Mouse (Mus musculus) neural tube, embryonic 11.5 days (tissue): ENCODE measurements around the gene Cachd1. TPM values are rescaled to one million over a fixed set of nuclear protein-coding genes. Genes with fewer than 3 reads are reported as not detected.

Source experiments
- ATAC-seq: fragments of 200-750 bp; cut with Nextera tagmentation; 2 replicates; pipeline ENCODE4 v1.8.0; 2017; ENCODE audit warnings: moderate number of reproducible peaks, mild to moderate bottlenecking, moderate TSS enrichment, moderate library complexity; ENCODE audit not compliant: insufficient read depth, low FRiP score, low TSS enrichment
- DNase-seq: peaks from one replicate; pipeline ENCODE4 v3.0.0-alpha.2; 2015; ENCODE audit warnings: low spot score
- H3K27ac ChIP-seq: fragments of 300-500 bp; sonication (generic); 2 replicates; pipeline ENCODE4 v1.5.1; 2014; ENCODE audit warnings: low read depth, mild to moderate bottlenecking, low read length
- H3K27me3 ChIP-seq: fragments of 300-500 bp; sonication (generic); 2 replicates; pipeline ENCODE4 v1.6.1; 2014; ENCODE audit warnings: mild to moderate bottlenecking, low read length, mixed read lengths; ENCODE audit not compliant: control insufficient read depth, insufficient read depth
- H3K36me3 ChIP-seq: fragments of 300-500 bp; sonication (generic); 2 replicates; pipeline ENCODE4 v1.6.1; 2014; ENCODE audit warnings: mild to moderate bottlenecking, low read length, moderate library complexity, mixed read lengths; ENCODE audit not compliant: control insufficient read depth, insufficient read depth
- H3K4me1 ChIP-seq: fragments of 300-500 bp; sonication (generic); 2 replicates; pipeline ENCODE4 v1.6.1; 2014; ENCODE audit warnings: low read length, mixed read lengths; ENCODE audit not compliant: control insufficient read depth, insufficient read depth
- H3K4me2 ChIP-seq: fragments of 300-500 bp; sonication (generic); 2 replicates; pipeline ENCODE4 v1.6.1; 2014; ENCODE audit warnings: low read depth, mild to moderate bottlenecking, moderate library complexity
- H3K4me3 ChIP-seq: fragments of 300-500 bp; sonication (generic); 2 replicates; pipeline ENCODE4 v1.5.1; 2014; ENCODE audit warnings: low read depth, low read length
- H3K9ac ChIP-seq: fragments of 300-500 bp; sonication (generic); 2 replicates; pipeline ENCODE4 v1.6.1; 2014; ENCODE audit warnings: mild to moderate bottlenecking, low read length
- H3K9me3 ChIP-seq: fragments of 300-500 bp; sonication (generic); 2 replicates; pipeline ENCODE4 v1.6.1; 2016; ENCODE audit warnings: low read length; ENCODE audit not compliant: control insufficient read depth
- WGBS: fragments of 180-500 bp; shearing (Covaris S2); extraction: QIAGEN DNeasy Blood & Tissue Kit; methylation state at CpG from one replicate; pipeline ENCODE4 v1.1.7; 2014; 5-methylcytosine and 5-hydroxymethylcytosine counted together
- polyA plus RNA-seq: library from polyadenylated mRNA; unstranded; fragments of >200 nt; fragmentation: Nextera tagmentation; extraction: Ambion mirVana; gene quantifications from 2 replicates; pipeline ENCODE4 v1.2.1, GENCODE M21; 2014

The Cachd1 gene
- polyA plus RNA-seq, 1 experiment from 2014 or later = 32.6 TPM

GRCm38 (mm10) chr4:100963796-100964195 lies 187.3 kb downstream of the Cachd1 start:
- DNase-seq = no peak
- 92% methylated on average over 8 of the region's 8 CpGs for WGBS
- Histone ChIP-seq H3K9me3 (no peaks in the 10 kb centered on the region), H3K36me3 (peaks cover 11% of the 10 kb centered on the region), H3K4me3 (no peak overlapping the region), H3K4me2 (no peak overlapping the region), H3K4me1 (no peaks in the 10 kb centered on the region), H3K9ac (no peak overlapping the region), H3K27me3 (no peaks in the 10 kb centered on the region), H3K27ac (no peak overlapping the region)
- ATAC-seq = no peak

- Histone ChIP-seq H3K4me2 (no peak overlapping the region), H3K27me3 (no peaks in the 10 kb centered on the region), H3K36me3 (peaks cover 5% of the 10 kb centered on the region), H3K9ac (no peak overlapping the region), H3K27ac (no peak overlapping the region), H3K4me3 (no peak overlapping the region), H3K4me1 (no peaks in the 10 kb centered on the region), H3K9me3 (no peaks in the 10 kb centered on the region)
- ATAC-seq (no peak), DNase-seq (no peak)
- WGBS = 87% methylated on average over 19 of the region's 19 CpGs
Measured at GRCm38 (mm10) chr4:100967703-100968392, 191.4 kb downstream of the Cachd1 start.

GRCm38 (mm10) chr4:100973641-100974454 lies 197.4 kb downstream of the Cachd1 start:
- WGBS = 45% methylated on average over 16 of the region's 16 CpGs

GRCm38 (mm10) chr4:100974455-100975035 lies 198.1 kb downstream of the Cachd1 start:
- H3K4me3 ChIP-seq = no peak overlapping the region
- H3K9me3 ChIP-seq = no peaks in the 10 kb centered on the region
- H3K4me2 ChIP-seq = no peak overlapping the region
- peaks cover 5% of the 10 kb centered on the region for H3K36me3 ChIP-seq
- H3K27me3 ChIP-seq = no peaks in the 10 kb centered on the region
- DNase-seq (peak; percentile 84), ATAC-seq (peak; percentile 87)
- 39% methylated on average over 14 of the region's 14 CpGs for WGBS
- no peaks in the 10 kb centered on the region for H3K4me1 ChIP-seq
- 0 out of 2 replicates have a peak overlapping the region, but pooled peaks have one; percentile 1 for H3K9ac ChIP-seq
- peak overlapping the region; percentile 84 for H3K27ac ChIP-seq

More at GRCm38 (mm10) chr4:100973641-100974454, 197.4 kb downstream of the Cachd1 start:
- no peak overlapping the region for H3K4me3 ChIP-seq
- peak overlapping the region; percentile 84 for H3K27ac ChIP-seq
- H3K36me3 ChIP-seq = peaks cover 5% of the 10 kb centered on the region
- no peaks in the 10 kb centered on the region for H3K9me3 ChIP-seq
- DNase-seq (peak; percentile 81), ATAC-seq (peak; percentile 91)
- no peak overlapping the region for H3K4me2 ChIP-seq
- H3K27me3 ChIP-seq = no peaks in the 10 kb centered on the region
- 0 out of 2 replicates have a peak overlapping the region, but pooled peaks have one; percentile 5 for H3K9ac ChIP-seq
- H3K4me1 ChIP-seq = no peaks in the 10 kb centered on the region

GRCm38 (mm10) chr4:100977522-100977921 lies 201.0 kb downstream of the Cachd1 start:
- Histone ChIP-seq H3K4me3 (no peak overlapping the region), H3K4me1 (no peaks in the 10 kb centered on the region), H3K36me3 (peaks cover 2% of the 10 kb centered on the region; the same call in 1 of the 2 replicates), H3K27me3 (no peaks in the 10 kb centered on the region), H3K9ac (no peak overlapping the region), H3K4me2 (no peak overlapping the region), H3K9me3 (no peaks in the 10 kb centered on the region), H3K27ac (no peak overlapping the region)
- 90% methylated on average over 7 of the region's 7 CpGs for WGBS
- ATAC-seq = no peak
- no peak for DNase-seq

GRCm38 (mm10) chr4:100987187-100987586 lies 210.7 kb downstream of the Cachd1 start:
- 97% methylated on average over 1 of the region's 1 CpGs for WGBS
- no peaks in the 10 kb centered on the region for H3K27me3 ChIP-seq
- peaks cover 3% of the 10 kb centered on the region for H3K36me3 ChIP-seq
- H3K27ac ChIP-seq = no peak overlapping the region
- ATAC-seq = no peak
- no peak overlapping the region for H3K4me2 ChIP-seq
- no peaks in the 10 kb centered on the region for H3K9me3 ChIP-seq
- no peak overlapping the region for H3K4me3 ChIP-seq
- H3K9ac ChIP-seq = no peak overlapping the region
- H3K4me1 ChIP-seq = no peaks in the 10 kb centered on the region
- DNase-seq = no peak

GRCm38 (mm10) chr4:100988231-100988799 lies 211.8 kb downstream of the Cachd1 start:
- no peak overlapping the region for H3K9ac ChIP-seq
- H3K27ac ChIP-seq = no peak overlapping the region
- DNase-seq (peak; percentile 29), ATAC-seq (no peak)
- H3K9me3 ChIP-seq = no peaks in the 10 kb centered on the region
- WGBS = 89% methylated on average over 8 of the region's 8 CpGs
- H3K4me1 ChIP-seq = no peaks in the 10 kb centered on the region
- no peak overlapping the region for H3K4me3 ChIP-seq
- H3K4me2 ChIP-seq = no peak overlapping the region
- no peaks in the 10 kb centered on the region for H3K27me3 ChIP-seq
- H3K36me3 ChIP-seq = peaks cover 3% of the 10 kb centered on the region

- ATAC-seq (no peak), DNase-seq (no peak)
- no peak overlapping the region for H3K9ac ChIP-seq
- no peaks in the 10 kb centered on the region for H3K27me3 ChIP-seq
- no peak overlapping the region for H3K4me3 ChIP-seq
- H3K4me2 ChIP-seq = no peak overlapping the region
- H3K36me3 ChIP-seq = peaks cover 5% of the 10 kb centered on the region
- H3K9me3 ChIP-seq = no peaks in the 10 kb centered on the region
- no peak overlapping the region for H3K27ac ChIP-seq
- no peaks in the 10 kb centered on the region for H3K4me1 ChIP-seq
- 62% methylated on average over 4 of the region's 4 CpGs for WGBS
Measured at GRCm38 (mm10) chr4:100990996-100991395, 214.5 kb downstream of the Cachd1 start.
